Mouse (Mus musculus) cerebellum, adult 18-20 months (tissue): Measurements from ENCODE around the gene Psg17.
A peak's percentile ranks its signal among the peaks of the same experiment; 100 is the strongest.
"Not testable (repeated sequence)": the region's sequence is repeated elsewhere in the genome, so short reads cannot be mapped to it uniquely, and the experiment has no call there.

Experiments used
- DNase-seq, 2 experiments: peaks; one replicate each; pipeline ENCODE4 v3.0.0; 2021

Psg17 gene

DNA sequence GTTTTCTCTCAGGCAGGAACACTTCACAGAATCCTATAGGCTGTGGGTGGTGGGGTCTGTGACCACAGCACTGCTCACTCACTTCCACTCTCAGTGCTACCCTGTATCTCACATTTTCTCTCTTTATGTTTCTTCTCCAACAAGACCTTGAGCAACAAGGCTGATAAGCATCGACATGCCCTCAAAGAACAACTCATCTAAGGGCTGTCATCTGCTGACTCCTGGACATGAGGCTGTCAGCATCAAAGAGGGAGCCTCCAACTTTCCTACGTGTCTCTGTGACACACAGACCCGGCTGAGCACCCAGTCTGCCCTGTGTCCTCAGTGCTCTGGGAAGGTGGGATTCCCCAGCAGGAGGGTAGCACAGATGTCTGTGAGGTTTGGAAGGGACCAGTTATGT is at the start of gene Psg17:
TSS of gene Psg17 (minus strand) at position 101 of the 400 bp plus-strand sequence.
- no peak for DNase-seq

DNA sequence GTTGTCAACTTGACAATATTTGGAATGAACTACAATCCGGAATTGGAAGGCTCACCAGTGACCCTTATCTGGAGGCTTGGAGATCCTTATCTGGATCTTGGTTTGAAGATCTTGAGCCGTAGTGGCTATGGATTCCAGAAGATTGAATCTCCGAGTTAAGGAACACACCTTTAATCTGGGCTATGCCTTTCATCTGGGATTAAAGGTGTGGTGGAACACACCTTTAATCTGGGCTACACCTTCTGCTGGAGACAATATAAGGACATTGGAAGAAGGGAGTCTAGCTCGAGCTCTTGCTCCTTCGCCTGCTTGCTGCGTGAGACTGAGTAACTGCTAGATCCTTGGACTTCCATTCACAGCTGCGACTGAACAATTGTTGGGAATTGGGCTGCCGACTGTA is 49.6 kb upstream of the Psg17 start, which contains the start of gene Pglyrp1:
TSS of gene Pglyrp1 (plus strand) at position 301 of the 400 bp plus-strand sequence.
- not testable (repeated sequence) for DNase-seq

DNA sequence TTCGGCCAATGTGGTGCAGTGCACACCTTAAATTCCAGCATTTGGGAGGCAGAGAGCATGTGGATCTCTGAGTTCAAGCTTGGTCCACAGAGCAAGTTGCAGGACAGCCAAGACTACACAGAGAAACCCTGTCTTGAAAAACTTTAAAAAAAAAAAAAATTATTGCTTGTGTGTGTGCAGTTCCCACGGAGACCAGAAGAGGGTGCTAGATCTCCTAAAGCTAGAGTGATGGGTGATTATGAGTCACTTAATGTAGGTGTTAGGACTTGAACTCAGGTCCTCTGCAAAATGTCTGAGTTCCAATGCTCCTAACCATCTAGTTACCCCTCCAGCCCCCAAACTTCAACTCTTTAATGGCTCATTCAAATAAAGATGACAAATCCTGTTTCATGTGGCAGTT is 47.1 kb upstream of the Psg17 start:
- no peak for DNase-seq

DNA sequence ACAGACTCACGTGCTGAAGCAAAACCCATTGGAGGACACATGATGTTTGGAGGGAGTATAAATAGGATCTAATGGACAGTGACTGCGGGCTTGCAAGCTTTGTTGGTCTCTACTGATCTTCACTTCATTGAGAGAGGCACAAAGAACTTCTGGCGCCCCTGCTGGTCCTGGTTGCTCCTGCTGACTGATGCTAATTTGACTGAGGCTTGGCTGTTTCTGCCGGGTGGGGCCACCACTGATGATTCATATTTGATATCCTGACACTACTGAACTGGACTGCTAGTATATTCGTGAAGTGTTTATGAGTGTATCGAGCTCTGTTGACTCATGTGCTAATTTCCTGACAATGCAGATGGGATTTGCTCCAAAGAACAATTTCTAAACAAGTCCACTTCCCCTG is 41.4 kb upstream of the Psg17 start:
- no peak for DNase-seq

DNA sequence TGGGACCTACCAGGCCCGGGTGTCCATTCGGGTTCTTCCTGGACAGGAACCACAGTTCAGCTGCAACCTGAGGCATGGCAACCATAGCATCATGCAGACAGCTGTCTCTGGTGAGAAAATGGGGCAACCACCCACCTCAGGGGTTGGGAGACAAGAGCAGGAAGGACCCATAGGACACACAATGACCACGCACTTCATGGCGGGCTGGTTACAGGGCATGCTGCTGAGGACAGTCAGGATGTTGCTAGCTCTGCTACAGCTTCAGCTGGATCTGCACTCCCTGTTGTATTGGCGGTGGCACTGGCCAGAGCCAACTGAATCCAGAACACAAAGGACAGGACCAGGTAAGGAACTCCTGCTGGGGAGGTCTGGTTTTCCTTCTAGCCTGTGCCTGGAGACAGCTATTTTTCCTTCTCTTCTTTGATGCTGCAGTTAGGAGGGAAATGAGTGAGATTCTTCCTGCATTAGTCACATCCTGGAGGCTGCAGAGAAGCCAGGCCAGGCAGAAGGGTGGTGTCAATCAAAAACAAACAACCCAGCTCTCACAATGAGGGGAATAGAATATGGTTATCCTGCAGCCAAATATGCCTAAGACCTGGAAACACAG is 37.0 kb upstream of the Psg17 start:
- DNase-seq: no peak

DNA sequence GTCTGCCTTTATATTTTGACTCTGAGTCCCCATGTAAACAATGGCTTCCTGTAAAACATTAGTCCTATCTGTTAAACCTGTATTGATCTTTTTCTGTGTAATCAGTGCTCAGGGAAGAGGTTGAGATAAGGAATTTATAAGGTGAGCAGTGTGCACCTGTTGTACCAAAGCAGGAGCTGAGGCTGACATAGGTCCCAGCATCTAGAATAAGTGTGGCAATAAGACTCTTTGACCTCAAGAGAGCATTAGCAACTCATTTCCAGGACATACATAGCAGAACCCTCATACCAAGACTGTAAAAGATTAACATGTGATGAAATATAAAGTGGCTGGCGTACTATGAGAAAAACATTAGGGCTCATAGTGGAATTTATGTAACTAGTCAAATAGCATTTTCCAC is 27.0 kb upstream of the Psg17 start:
- DNase-seq: no peak

DNA sequence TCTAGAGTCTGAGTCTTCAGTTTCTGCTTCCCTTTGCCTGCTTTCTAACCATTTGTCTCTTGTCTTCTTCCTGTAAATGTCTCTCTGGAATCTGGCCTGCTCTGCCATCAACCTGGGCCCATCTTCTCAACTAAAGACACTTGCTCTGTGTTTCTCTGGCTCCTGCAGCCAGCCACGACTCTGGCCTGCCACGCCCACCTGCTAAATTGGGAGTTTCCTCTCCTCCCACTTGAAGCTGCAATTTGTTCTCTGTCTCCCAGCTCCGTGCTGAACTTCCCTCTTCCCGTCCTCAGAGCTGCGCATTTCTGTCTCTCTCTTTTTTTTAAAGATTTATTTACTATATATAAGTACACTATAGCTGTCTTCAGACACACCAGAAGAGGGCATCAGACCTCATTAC is 23.4 kb upstream of the Psg17 start:
- DNase-seq: no peak

DNA sequence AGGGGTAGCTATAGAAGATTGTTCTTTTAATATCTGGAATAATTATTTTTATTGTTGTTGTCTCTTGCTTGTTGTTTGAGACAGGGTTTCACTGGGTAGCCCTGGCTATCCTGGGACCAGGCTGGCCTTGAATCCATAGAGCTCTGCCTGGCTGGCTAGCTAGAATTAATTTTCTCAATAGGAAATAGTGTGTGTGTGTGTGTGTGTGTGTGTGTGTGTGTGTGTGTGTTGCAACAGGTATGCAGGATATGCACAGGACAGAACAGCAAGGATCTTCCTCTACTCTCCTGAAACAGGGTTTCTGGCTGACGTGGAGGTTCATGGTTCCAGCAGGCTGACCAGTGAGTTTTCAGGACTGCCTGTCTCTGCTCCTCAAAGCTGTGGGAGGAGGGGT is 19.8 kb upstream of the Psg17 start:
- no peak for DNase-seq

DNA sequence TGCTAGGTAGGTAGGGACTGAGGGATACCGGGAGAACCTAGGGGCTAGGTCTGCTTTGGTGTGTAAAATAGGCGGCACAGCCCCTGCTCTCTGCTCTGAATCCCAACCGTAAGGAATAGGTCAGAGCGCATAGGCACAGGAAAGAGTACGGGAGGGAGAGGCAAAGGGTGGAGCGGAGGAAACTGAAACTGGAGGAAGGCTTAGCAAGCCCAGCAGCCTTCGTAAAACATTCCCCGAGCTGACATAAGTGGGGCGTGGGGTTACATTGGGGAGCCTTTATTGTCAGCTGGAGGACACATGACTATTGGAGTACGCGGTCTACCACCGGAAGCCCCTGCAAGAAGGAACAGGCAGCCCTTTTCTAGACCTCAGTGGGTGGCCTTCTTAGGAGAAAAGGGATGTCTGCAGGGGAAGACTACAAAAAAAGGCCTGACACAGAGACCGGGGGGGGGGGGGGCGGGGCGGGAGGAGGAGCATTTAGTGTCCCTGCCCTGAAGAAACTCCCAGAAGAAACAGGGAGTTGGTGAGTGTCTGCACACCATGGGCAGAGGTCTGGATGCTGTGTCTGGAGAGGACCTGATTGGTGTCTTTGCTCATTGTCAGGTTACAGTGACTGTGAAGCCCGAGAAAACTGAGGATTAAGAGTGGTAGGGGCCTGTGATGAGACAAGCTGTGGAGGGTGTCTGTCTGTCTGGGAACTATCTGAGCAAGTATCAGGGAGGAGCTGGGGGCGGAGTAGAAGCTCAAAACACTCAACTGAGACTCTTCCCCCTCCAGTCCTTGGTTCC is 19.2 kb upstream of the Psg17 start:
- DNase-seq: peak; percentile 19 to 25

DNA sequence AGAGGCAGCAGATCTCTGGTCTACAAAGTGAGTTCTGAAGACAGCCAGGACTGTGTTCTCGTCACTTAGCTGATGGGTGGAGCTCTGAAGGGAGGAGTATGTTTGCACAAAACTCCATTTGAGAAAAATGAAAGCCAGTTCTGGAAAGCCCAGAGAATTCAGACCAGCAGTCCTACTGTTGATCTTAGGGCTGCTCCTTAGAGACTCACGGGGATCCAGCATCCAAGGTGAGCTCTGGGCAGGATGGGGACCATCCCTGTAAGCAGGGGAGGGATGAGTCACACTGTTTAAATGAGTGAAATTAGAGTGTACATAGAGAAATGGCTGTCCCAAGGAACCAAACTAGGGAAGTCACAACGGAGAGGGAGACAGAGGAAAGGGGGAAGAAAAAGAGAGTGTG is 18.5 kb upstream of the Psg17 start, which contains the start of gene Mill2:
TSS of gene Mill2 (plus strand) at position 102 of the 400 bp plus-strand sequence.
- peak in 1 of 2 experiments; percentile 1 for DNase-seq

DNA sequence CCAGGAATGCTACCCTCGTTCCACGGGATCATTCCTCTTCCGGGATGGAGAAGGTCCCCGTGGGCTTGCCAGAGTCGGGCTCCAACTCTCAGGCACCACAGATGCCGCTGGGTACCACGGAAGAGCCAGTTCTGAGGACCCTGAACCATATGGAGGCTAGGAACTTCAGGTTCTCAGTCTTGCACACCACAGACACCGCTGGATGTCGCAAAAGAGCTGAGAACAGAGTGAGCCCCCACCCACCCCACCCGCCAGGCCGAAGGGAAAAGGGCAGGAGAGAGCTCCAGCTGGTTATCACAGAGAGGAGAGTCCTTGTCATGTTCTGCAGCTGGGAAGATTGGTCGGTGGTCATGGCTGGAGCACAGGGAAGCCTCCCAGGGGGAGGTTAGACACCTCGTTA is 10.9 kb upstream of the Psg17 start:
- DNase-seq: no peak

DNA sequence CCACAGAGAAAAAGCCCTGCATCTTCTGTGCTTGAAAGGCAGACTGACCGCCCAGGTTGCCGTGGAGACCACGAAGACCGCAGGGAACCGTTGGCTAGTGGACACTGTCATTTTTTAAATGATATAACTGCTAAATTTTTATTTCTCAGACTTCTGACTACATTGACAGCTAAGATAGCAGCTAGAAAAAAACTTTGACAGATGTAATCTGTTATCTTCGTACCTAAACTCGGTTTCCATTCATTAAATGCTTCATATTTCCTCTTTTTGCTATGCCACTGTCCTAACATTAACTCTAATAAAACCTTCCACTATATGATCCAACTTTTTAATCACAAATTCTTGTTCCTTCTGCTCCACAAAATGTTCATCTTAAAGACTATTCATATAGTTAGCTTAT is 8.1 kb upstream of the Psg17 start:
- DNase-seq: no peak

DNA sequence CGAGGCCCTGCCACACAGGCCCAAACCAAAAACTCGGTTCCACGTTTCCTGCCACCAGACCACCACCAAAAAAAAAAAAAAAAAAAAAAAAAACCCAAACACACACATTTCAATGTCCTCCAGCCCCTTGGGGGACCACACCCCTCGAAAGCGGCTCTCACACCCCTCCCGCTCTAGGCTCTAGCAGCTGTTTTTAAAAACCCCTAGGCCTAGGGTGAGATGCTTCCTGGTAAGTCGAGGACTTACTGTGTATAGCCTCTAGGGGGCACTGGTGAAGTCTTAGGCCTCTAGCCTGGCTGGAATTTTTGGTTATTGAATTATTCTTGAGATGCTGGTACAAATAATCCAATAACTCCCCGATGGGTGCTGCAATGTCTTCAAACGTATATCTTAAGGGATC is 7.2 kb upstream of the Psg17 start:
- DNase-seq: peak in 1 of 2 experiments; percentile 3

DNA sequence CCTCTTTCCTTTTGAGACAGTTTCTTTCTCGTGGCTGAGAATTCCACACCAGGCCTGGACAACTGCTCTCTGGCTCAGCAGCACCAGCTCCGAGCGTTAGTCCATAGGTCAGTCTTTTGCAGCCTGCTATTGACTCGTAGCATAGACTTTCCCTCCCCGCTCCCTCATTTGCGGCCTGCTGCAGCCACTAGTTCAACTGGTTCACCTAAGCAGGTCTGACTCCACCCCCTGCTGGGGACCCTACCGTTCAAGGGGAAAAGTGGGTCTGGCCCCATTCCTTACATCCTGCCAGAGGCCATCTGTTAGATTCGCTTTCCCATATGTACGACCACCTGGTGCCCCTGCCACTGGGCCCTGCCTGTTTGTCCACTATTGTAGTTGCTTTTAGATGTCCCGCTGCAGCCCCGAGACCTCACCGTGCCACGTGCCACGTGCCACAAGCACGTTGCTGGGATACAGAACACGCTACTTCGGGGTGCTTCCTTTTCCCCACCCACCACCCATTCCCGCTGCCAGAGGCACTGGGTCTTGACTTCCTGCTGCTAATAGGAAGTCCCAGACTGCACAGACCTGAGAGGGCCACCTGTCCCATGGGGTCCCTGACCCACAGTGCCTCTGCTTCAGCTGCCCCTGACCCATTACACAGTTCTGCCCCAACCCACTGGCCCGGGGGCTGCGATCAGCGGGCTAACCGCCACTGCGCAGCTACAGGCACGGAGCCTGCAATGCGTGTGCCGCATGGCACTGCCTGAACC is 6.6 kb upstream of the Psg17 start:
- no peak for DNase-seq

DNA sequence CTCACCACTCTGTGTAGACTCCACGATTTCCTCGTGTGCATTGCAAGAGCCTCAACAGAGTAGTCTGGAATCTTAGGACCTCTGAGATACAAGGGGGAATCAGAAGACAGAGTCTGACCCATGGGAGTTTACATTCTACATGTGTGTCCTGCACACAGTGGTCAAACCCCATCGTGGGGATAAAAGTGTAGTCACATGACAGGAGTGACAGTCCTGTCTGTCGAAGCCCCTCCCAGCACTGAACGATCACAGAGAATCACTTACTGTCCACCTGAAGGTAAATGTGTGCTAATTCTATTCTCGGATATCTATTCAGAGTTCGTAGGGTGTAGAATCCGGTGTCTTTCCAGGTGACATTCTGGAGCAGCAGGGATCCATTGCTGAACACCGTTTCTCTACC is 3.1 kb downstream of the Psg17 start:
- DNase-seq: no peak

DNA sequence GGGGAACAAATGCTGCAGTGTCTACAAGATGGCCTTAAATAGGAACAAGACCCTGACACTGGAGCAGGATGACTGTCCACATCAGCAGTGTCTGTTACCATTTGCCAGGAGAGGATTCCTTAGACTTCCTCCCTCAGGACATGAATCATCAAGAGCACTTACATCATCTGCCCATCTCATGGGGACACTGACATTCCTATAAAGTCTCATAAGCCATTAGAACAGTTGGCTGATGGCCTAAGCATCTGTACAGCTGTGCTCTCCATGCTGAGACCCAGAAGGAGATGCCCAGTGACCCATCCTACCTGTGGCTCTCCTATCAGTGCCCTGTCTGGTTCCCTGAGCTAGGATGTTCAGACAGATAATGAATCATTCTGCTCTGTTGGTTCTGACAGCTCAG is 17.9 kb downstream of the Psg17 start:
- no peak for DNase-seq

DNA sequence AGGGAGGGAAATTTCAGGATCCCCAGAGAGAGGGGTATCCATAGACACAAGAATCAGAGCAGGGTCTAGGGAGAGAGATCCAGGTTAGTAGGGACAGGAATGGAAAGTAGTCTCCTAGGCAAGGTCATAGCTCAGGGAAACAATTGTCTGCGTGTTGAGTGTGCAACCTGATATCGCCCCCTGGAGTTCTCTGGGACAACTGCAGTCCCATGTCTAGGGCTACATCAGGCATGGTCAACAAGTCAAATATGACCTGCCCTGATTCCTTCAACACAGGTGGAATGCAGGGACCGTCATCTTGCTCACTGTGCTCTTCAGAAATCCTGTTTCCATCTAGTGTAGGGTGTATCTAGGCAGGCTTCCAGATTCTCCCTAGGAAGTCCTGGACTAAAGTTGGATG is 22.3 kb downstream of the Psg17 start:
- no peak for DNase-seq

DNA sequence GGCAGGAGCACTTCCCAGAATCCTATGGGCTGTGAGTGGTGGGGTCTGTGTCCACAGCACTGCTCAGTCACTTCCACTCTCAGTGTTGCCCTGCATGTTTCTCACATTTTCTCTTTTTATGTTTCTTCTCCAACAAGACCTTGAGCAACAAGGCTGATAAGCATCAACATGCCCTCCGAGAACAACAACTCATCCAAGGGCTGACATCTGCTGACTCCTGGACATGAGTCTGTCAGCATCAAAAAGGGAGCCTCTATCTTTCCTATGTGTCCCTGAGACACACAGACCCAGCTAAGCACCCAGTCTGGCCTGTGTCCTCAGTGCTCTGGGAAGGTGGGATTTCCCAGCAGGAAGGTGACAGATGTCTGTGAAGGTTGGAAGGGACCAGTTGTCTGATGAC is 23.0 kb downstream of the Psg17 start, which contains the start of gene Psg19:
TSS of gene Psg19 (minus strand) at position 101 of the 400 bp plus-strand sequence.
- no peak for DNase-seq

DNA sequence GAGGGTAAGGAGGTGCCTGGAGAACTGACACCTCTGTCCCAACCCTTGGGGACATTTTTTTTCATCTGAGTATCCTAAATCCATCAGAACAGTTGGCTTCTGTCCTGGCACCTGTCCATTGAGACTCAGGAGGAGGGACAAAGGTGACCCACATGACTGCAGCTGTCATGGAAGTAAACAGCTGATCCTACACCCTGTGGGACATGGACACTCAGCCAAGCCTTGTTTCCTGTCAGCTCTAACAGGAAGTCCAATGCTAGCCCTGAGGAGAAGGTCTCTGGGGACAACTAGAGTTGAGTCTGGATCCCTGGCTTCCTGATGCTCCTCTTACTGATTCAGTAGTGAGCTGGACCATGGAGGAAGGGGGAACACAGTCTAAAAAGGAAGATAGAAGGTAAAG is 30.7 kb downstream of the Psg17 start:
- not testable (repeated sequence) for DNase-seq

DNA sequence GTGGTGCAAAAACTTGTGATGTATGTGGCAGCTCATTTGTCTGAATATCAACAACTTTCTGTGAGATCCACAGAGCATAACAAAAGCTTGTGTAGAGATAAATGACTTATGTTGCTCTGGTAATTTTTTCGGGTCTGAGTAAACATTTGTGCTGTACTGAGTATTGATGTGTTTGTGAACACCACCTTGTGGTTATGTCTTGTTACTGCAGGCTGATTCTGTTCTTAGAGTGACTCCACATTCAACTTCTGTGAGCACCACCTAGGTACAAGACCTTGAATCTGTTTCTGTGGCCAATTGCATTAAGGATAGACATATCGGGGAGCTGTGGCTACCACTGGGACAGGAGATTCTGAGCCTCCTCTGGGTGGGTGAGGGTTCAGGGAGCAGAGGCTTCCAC is 40.1 kb downstream of the Psg17 start:
- DNase-seq: not testable (repeated sequence)

DNA sequence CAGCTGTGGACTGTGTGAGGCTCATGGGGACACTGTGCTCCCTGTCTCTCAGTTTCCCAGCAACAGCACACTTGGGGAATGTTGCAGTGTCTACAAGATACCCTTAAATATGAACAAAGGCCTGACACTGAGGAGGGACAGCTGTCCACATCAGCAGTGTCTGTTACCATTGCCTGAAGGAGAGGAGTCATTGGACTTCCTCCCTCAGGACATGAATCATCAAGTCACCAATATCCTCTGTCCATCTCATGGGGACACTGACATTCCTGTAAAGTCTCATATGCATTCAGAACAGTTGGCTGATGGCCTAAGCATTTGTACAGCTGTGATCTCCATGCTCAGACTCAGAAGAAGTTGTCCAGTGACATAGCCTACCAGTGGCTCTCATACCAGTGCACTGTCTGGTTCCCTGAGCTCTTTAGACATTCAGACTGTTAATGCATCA is 42.0 kb downstream of the Psg17 start:
- DNase-seq: no peak
